ENCODE assay signal across 24 mouse cellular contexts in genomic region chrX:160351967-160352677, GRCm38 (mm10). TPM values are rescaled to one million over a fixed set of nuclear protein-coding genes. Genes with fewer than 3 reads are reported as not detected.
DNase-seq lines count a peak whose midpoint lies in the region; ATAC-seq and TF ChIP-seq lines count a peak whose summit lies in the region.
"Had no signal": no experiment of that assay in that cellular context is flagged by ENCODE, and none has a peak within 500 bp of the region (broad histone marks: within the 10 kb centered on the region; RNA-seq: fewer than 3 reads in every experiment).

No protein-coding gene starts in this region.

- no peaks in the 10 kb centered on the region for H3K27me3 ChIP-seq in forebrain, embryonic 15.5 days
- no peaks in the 10 kb centered on the region for H3K27me3 ChIP-seq in lung, postnatal 0 days (replicated peaks; ENCODE audit: insufficient read depth, low read length)
- H3K27me3 ChIP-seq: heart, embryonic 13.5 days had no signal

- H3K9ac ChIP-seq in forebrain, embryonic 15.5 days (replicated peaks) = no peak overlapping the region
- no peak overlapping the region for H3K9ac ChIP-seq in lung, postnatal 0 days (replicated peaks; ENCODE audit: low read depth)
- H3K9ac ChIP-seq: embryonic facial prominence, embryonic 15.5 days; heart, embryonic 13.5 days; hindbrain, embryonic 15.5 days had no signal

- H3K36me3 ChIP-seq in forebrain, embryonic 15.5 days = no peaks in the 10 kb centered on the region
- no peaks in the 10 kb centered on the region for H3K36me3 ChIP-seq in lung, postnatal 0 days (ENCODE audit: insufficient read depth, low read length)
- H3K36me3 ChIP-seq: embryonic facial prominence, embryonic 15.5 days; heart, embryonic 13.5 days; hindbrain, embryonic 15.5 days had no signal

- no peak overlapping the region for H3K4me3 ChIP-seq in left cerebral cortex, adult 2 months
- no peak overlapping the region for H3K4me3 ChIP-seq in forebrain, embryonic 15.5 days
- H3K4me3 ChIP-seq in lung, postnatal 0 days (ENCODE audit: low read depth, low read length) = no peak overlapping the region
- H3K4me3 ChIP-seq: embryonic facial prominence, embryonic 15.5 days; heart, adult 2 months; heart, embryonic 13.5 days; hindbrain, embryonic 15.5 days; layer of hippocampus, adult 2 months had no signal

- no peak for TF ChIP-seq POLR2A in brain, embryonic 14.5 days (IDR thresholded peaks at IDR 0.05; ENCODE audit: borderline replicate concordance, extremely low read depth, insufficient read depth, insufficient read length, poor library complexity, severe bottlenecking)

- 0 out of 2 replicates have a peak, but pooled peaks have one; percentile 58 for ATAC-seq in forebrain, embryonic 15.5 days (replicated peaks)
- ATAC-seq in lung, postnatal 0 days = no peak
- ATAC-seq: intestine, embryonic 16.5 days had no signal

- no peaks in the 10 kb centered on the region for H3K9me3 ChIP-seq in forebrain, embryonic 15.5 days
- H3K9me3 ChIP-seq in lung, postnatal 0 days (ENCODE audit: low read length) = no peaks in the 10 kb centered on the region
- H3K9me3 ChIP-seq: embryonic facial prominence, embryonic 15.5 days; heart, embryonic 13.5 days; hindbrain, embryonic 15.5 days had no signal

- H3K27ac ChIP-seq in left cerebral cortex, adult 2 months = no peak overlapping the region
- no peak overlapping the region for H3K27ac ChIP-seq in forebrain, embryonic 15.5 days (replicated peaks)
- H3K27ac ChIP-seq in lung, postnatal 0 days (ENCODE audit: low read length) = no peak overlapping the region
- H3K27ac ChIP-seq: embryonic facial prominence, embryonic 15.5 days; heart, adult 2 months; heart, embryonic 13.5 days; hindbrain, embryonic 15.5 days; layer of hippocampus, adult 2 months; macrophage had no signal

- TF ChIP-seq EP300 in lung, postnatal 0 days (IDR thresholded peaks at IDR 0.05) = no peak

- TF ChIP-seq CTCF in left cerebral cortex, adult 2 months (IDR thresholded peaks at IDR 0.05) = no peak
- no peak for TF ChIP-seq CTCF in brain, embryonic 14.5 days (IDR thresholded peaks at IDR 0.05; ENCODE audit: borderline replicate concordance, extremely low read depth, insufficient read depth, insufficient read length)
- no peak for TF ChIP-seq CTCF in lung, postnatal 0 days (IDR thresholded peaks at IDR 0.05)

- H3K4me2 ChIP-seq in forebrain, embryonic 15.5 days (replicated peaks) = no peak overlapping the region
- no peak overlapping the region for H3K4me2 ChIP-seq in lung, postnatal 0 days (replicated peaks; ENCODE audit: low read depth, low read length)
- H3K4me2 ChIP-seq: embryonic facial prominence, embryonic 15.5 days; heart, embryonic 13.5 days; hindbrain, embryonic 15.5 days had no signal

- H3K4me1 ChIP-seq in forebrain, embryonic 15.5 days = no peaks in the 10 kb centered on the region
- no peaks in the 10 kb centered on the region for H3K4me1 ChIP-seq in lung, postnatal 0 days (ENCODE audit: insufficient read depth, low read depth, low read length)
- H3K4me1 ChIP-seq: embryonic facial prominence, embryonic 15.5 days; heart, embryonic 13.5 days; hindbrain, embryonic 15.5 days had no signal

- WGBS in forebrain, embryonic 15.5 days = 11% methylated on average over 1 of the region's 1 CpGs
- 45% methylated on average over 1 of the region's 1 CpGs for WGBS in lung, postnatal 0 days

- DNase-seq in embryo, embryonic 10.5 days (ENCODE audit: low spot score) = peak; percentile 3
- DNase-seq in embryo, embryonic 9.5 days (ENCODE audit: extremely low spot score) = no peak
- DNase-seq in left cerebral cortex, postnatal 4 days = peak; percentile 3
- no peak for DNase-seq in left cerebral cortex, adult 2 months (ENCODE audit: extremely low spot score in 1 of 2, low spot score in 2 of 2)
- DNase-seq in brain, embryonic 14.5 days (ENCODE audit: low read depth) = peak; percentile 49
- no peak for DNase-seq in kidney, adult 11 months
- no peak for DNase-seq in lung, postnatal 0 days (ENCODE audit: low spot score)
- DNase-seq: adrenal gland, postnatal 36 days; cerebellum, adult 11 months; gastrocnemius, postnatal 36 days; heart, adult 2 months; heart, postnatal 14 days; kidney, postnatal 25 days; right cerebral cortex, postnatal 25 days; spleen, adult 18-20 months; thymus, postnatal 25 days had no signal

- intact Hi-C loops in left cerebral cortex, postnatal 4 days (cut with DNase I) = no loop called here
- intact Hi-C loops in left cerebral cortex, adult 2 months (cut with DNase I) = no loop called here

RNA-seq across cellular contexts. Expression of gene Adgrg2, which starts 38.4 kb away (rescaled TPM):
- 1 to 10 TPM; 4.1 to 4.4 TPM for total RNA-seq in left cerebral cortex, postnatal 4 days (2021)
- total RNA-seq in left cerebral cortex, adult 2 months (2021) = 1 to 10 TPM in 1 of 2 experiments, under 1 TPM in 1; 0.94 to 1.0 TPM
- 2.0 and 2.4 TPM in 2 replicates for polyA plus RNA-seq in brain, embryonic 14.5 days (2012; rRNA removed)
- polyA plus RNA-seq in forebrain, embryonic 15.5 days (2015; fragmentation: Nextera tagmentation; extraction: Ambion mirVana) = 0.78 and 1.1 TPM in 2 replicates
- polyA plus RNA-seq in lung, postnatal 0 days (2015; fragmentation: Nextera tagmentation; extraction: Ambion mirVana) = 4.7 and 5.9 TPM in 2 replicates
- total RNA-seq: monocyte, adult 5-6 weeks had no signal
- polyA plus RNA-seq: macrophage had no signal

Comparison
In these comparisons a context has a peak if more than half of its experiments do, and no peak if none do; other contexts are left out.
1. DNase-seq: peak in embryo, embryonic 10.5 days (single experiment), left cerebral cortex, postnatal 4 days (single experiment) and brain, embryonic 14.5 days (single experiment); none in embryo, embryonic 9.5 days (single experiment), left cerebral cortex, adult 2 months (0 of 2), kidney, adult 11 months (single experiment) and lung, postnatal 0 days (single experiment).